Mouse (Mus musculus) gastrocnemius, postnatal 25 days (tissue): ENCODE data around the gene Rc3h2. TPM values are rescaled to one million over a fixed set of nuclear protein-coding genes. Genes with fewer than 3 reads are reported as not detected.

ENCODE experiments used
- DNase-seq: peaks from one replicate; pipeline ENCODE4 v3.0.0; 2022
- long read RNA-seq, 2 experiments: library from polyadenylated mRNA; stranded (forward); transcript quantifications; one replicate each; pipeline ENCODE4 v2.0.0; 2021
- total RNA-seq, 2 experiments: library from RNA; stranded (reverse); gene quantifications; 1 replicate in 1 of 2; 2 replicates in 1 of 2; pipeline ENCODE4 v1.2.3; 2021

Rc3h2 gene
- 10 to 100 TPM; 33.4 to 40.7 TPM for total RNA-seq
- long read RNA-seq, experiment 1, partial matches to known transcripts, result 0 of 23 reads
- long read RNA-seq, experiment 1, other reads (novel, unspliced or antisense), result 23 of 23 reads
- long read RNA-seq, experiment 2, full-length matches to known transcripts, result 1 of 11 reads
- long read RNA-seq, experiment 2, partial matches to known transcripts, result 0 of 11 reads
- long read RNA-seq, experiment 2, other reads (novel, unspliced or antisense), result 10 of 11 reads

GRCm38 (mm10) chr2:37422306-37423304 lies at the start of gene Rc3h2:
TSS of gene Rc3h2 (minus strand) at chr2:37422903.
- peak; percentile 94 for DNase-seq

- no peak for DNase-seq
Observed at GRCm38 (mm10) chr2:37466266-37466665, 43.6 kb upstream of the Rc3h2 start.

GRCm38 (mm10) chr2:37460707-37461106 lies 38.0 kb upstream of the Rc3h2 start:
- no peak for DNase-seq

GRCm38 (mm10) chr2:37452376-37452760 lies 29.7 kb upstream of the Rc3h2 start:
- DNase-seq, result no peak

GRCm38 (mm10) chr2:37451667-37452375 lies 29.1 kb upstream of the Rc3h2 start:
- peak; percentile 95 for DNase-seq

GRCm38 (mm10) chr2:37442611-37443591 lies 20.2 kb upstream of the Rc3h2 start, which contains the start of the genes Zbtb26, Zbtb6 and Rabgap1:
TSS of gene Zbtb26 (minus strand) at chr2:37443135.
TSS of gene Zbtb6 (minus strand) at chr2:37443171.
TSS of gene Rabgap1 (plus strand) at chr2:37443279.
- DNase-seq, result peak; percentile 94

GRCm38 (mm10) chr2:37431609-37432008 lies 8.9 kb upstream of the Rc3h2 start:
- no peak for DNase-seq

GRCm38 (mm10) chr2:37430593-37431464 lies 8.1 kb upstream of the Rc3h2 start:
- peak; percentile 76 for DNase-seq

GRCm38 (mm10) chr2:37423671-37424070 lies 968 bp upstream of the Rc3h2 start:
- no peak for DNase-seq

GRCm38 (mm10) chr2:37421903-37422302 lies 800 bp downstream of the Rc3h2 start:
- DNase-seq, result no peak

- no peak for DNase-seq
Observed at GRCm38 (mm10) chr2:37395539-37395938, 27.2 kb downstream of the Rc3h2 start.

GRCm38 (mm10) chr2:37382921-37383320 lies 39.8 kb downstream of the Rc3h2 start:
- no peak for DNase-seq

- peak; percentile 11 for DNase-seq
Observed at GRCm38 (mm10) chr2:37380189-37380588, 42.5 kb downstream of the Rc3h2 start.

GRCm38 (mm10) chr2:37376018-37376417 lies 46.7 kb downstream of the Rc3h2 start:
- no peak for DNase-seq

- DNase-seq, result no peak
Observed at GRCm38 (mm10) chr2:37370651-37371050, 52.1 kb downstream of the Rc3h2 start.

GRCm38 (mm10) chr2:37359908-37360307 lies 62.8 kb downstream of the Rc3h2 start:
- no peak for DNase-seq

GRCm38 (mm10) chr2:37358633-37359540 lies 63.8 kb downstream of the Rc3h2 start, which contains the start of gene Pdcl:
TSS of gene Pdcl (minus strand) at chr2:37359332.
- DNase-seq, result peak; percentile 92

- DNase-seq, result no peak
Observed at GRCm38 (mm10) chr2:37355571-37355970, 67.1 kb downstream of the Rc3h2 start.

- DNase-seq, result no peak
Observed at GRCm38 (mm10) chr2:37351671-37352070, 71.0 kb downstream of the Rc3h2 start.
